Mouse (Mus musculus): ENCODE measurements around the gene Ptpn5.

GRCm38 (mm10) chr7:47056273-47056672, 77.2 kb downstream of the Ptpn5 start:
- TF ChIP-seq CTCF (IDR thresholded peaks at IDR 0.05; ENCODE audit: borderline replicate concordance, insufficient read depth, low read depth, low read length) (no peak), POLR2A (IDR thresholded peaks at IDR 0.05; ENCODE audit: borderline replicate concordance, insufficient read depth, low read length) (no peak)

All from cerebellum, adult 2 months (tissue).